Mouse (Mus musculus) spleen, adult 18-20 months (tissue): Measurements from ENCODE around the gene Itpkc.

Experiments
- DNase-seq, 2 experiments: peaks; one replicate each; pipeline ENCODE4 v3.0.0; 2022; ENCODE audit warnings: mixed read lengths in 2 of 2

Itpkc gene

GRCm38 (mm10) chr7:27189271-27189931 lies 39.1 kb downstream of the Itpkc start:
- no peak for DNase-seq

GRCm38 (mm10) chr7:27185986-27186385 lies 42.5 kb downstream of the Itpkc start:
- no peak for DNase-seq

- DNase-seq = peak in 1 of 2 experiments; percentile 41
Measured at GRCm38 (mm10) chr7:27184964-27185363, 43.5 kb downstream of the Itpkc start.

GRCm38 (mm10) chr7:27182498-27182897 lies 46.0 kb downstream of the Itpkc start:
- DNase-seq = no peak

GRCm38 (mm10) chr7:27180837-27181695 lies 47.4 kb downstream of the Itpkc start, which contains the start of the genes Gm21983 and Mia:
Gm21983 (minus strand) TSS chr7:27181086.
Mia (minus strand) TSS chr7:27181157.
- DNase-seq = no peak

- DNase-seq = no peak
Measured at GRCm38 (mm10) chr7:27180036-27180435, 48.4 kb downstream of the Itpkc start.

GRCm38 (mm10) chr7:27179217-27179918 lies 49.1 kb downstream of the Itpkc start:
- no peak for DNase-seq

- DNase-seq = peak; percentile 96 to 99
Measured at GRCm38 (mm10) chr7:27178324-27179216, 49.9 kb downstream of the Itpkc start, which contains the start of gene Rab4b. Rab4b (minus strand) TSS chr7:27178896.

GRCm38 (mm10) chr7:27177942-27178323 lies 50.5 kb downstream of the Itpkc start:
- no peak for DNase-seq

GRCm38 (mm10) chr7:27174896-27175295 lies 53.6 kb downstream of the Itpkc start:
- no peak for DNase-seq

- no peak for DNase-seq
Measured at GRCm38 (mm10) chr7:27174496-27174895, 54.0 kb downstream of the Itpkc start.

- DNase-seq = no peak
Measured at GRCm38 (mm10) chr7:27170981-27171380, 57.5 kb downstream of the Itpkc start.

GRCm38 (mm10) chr7:27168371-27168770 lies 60.1 kb downstream of the Itpkc start:
- no peak for DNase-seq

- DNase-seq = no peak
Measured at GRCm38 (mm10) chr7:27167475-27168094, 60.9 kb downstream of the Itpkc start.

- peak; percentile 93 to 94 for DNase-seq
Measured at GRCm38 (mm10) chr7:27166614-27167474, 61.6 kb downstream of the Itpkc start, which contains the start of gene Egln2. Egln2 (minus strand) TSS chr7:27166802.

GRCm38 (mm10) chr7:27166229-27166613 lies 62.2 kb downstream of the Itpkc start:
- peak; percentile 84 to 87 for DNase-seq

- no peak for DNase-seq
Measured at GRCm38 (mm10) chr7:27165696-27166095, 62.8 kb downstream of the Itpkc start.

- peak in 1 of 2 experiments; percentile 33 for DNase-seq
Measured at GRCm38 (mm10) chr7:27165007-27165655, 63.3 kb downstream of the Itpkc start.

- DNase-seq = no peak
Measured at GRCm38 (mm10) chr7:27164112-27164947, 64.1 kb downstream of the Itpkc start.
